In the genomic region with DNA sequence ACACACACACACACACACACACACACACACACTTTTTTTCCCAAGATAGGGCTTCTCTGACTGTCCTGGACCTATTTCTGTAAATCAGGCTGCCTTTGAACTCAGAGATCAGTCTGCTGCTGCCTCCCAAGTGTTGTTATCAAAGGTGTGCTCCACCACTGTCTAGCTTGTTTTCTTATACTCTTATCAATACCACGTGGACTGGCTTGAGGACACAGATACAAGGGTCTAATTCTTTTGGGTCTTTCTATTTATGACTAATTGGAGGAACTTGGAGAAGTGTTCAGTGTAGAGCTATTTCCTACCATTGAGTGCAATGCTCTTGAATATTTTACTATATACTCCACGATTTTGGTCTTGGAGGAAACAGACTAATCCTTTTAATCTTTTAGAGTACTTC, we compare ENCODE assay signal across 27 mouse cellular contexts.
"Had no signal": no experiment of that assay in that cellular context is flagged by ENCODE, and none has a peak within 500 bp of the region (broad histone marks: within the 10 kb centered on the region; RNA-seq: fewer than 3 reads in every experiment).

No protein-coding gene starts in this region.

- H3K27me3 ChIP-seq: heart, embryonic 13.5 days; heart, embryonic 15.5 days; hindbrain, embryonic 12.5 days; kidney, embryonic 15.5 days; limb, embryonic 13.5 days; limb, embryonic 15.5 days; liver, embryonic 13.5 days had no signal

- DNase-seq: gastrocnemius, adult 2 months; gastrocnemius, postnatal 10 days; gastrocnemius, postnatal 25 days; heart, adult 2 months; heart, postnatal 4 days; kidney, adult 11 months; kidney, adult 2 months; kidney, adult 9 months; kidney, postnatal 14 days; kidney, postnatal 36 days; layer of hippocampus, adult 9-11 months; layer of hippocampus, postnatal 36 days; left cerebral cortex, postnatal 4 days; liver, embryonic 13.5 days had no signal

- H3K36me3 ChIP-seq: heart, embryonic 13.5 days; heart, embryonic 15.5 days; hindbrain, embryonic 12.5 days; kidney, embryonic 15.5 days; limb, embryonic 13.5 days; limb, embryonic 15.5 days; liver, embryonic 13.5 days had no signal

- H3K9ac ChIP-seq: heart, embryonic 13.5 days; heart, embryonic 15.5 days; hindbrain, embryonic 12.5 days; hindbrain, embryonic 14.5 days; kidney, embryonic 15.5 days; limb, embryonic 13.5 days; limb, embryonic 15.5 days; liver, embryonic 13.5 days had no signal

- H3K27ac ChIP-seq: gastrocnemius, adult 2 months; heart, adult 2 months; heart, embryonic 13.5 days; heart, embryonic 15.5 days; hindbrain, embryonic 10.5 days; hindbrain, embryonic 12.5 days; hindbrain, embryonic 14.5 days; kidney, embryonic 15.5 days; kidney, postnatal 0 days; limb, embryonic 13.5 days; limb, embryonic 15.5 days; liver, embryonic 13.5 days had no signal

- H3K4me1 ChIP-seq: heart, embryonic 15.5 days; hindbrain, embryonic 12.5 days; kidney, embryonic 15.5 days; limb, embryonic 13.5 days; limb, embryonic 15.5 days had no signal

- H3K9me3 ChIP-seq: heart, embryonic 13.5 days; heart, embryonic 15.5 days; hindbrain, embryonic 10.5 days; hindbrain, embryonic 12.5 days; kidney, embryonic 15.5 days; limb, embryonic 13.5 days; limb, embryonic 15.5 days; liver, embryonic 13.5 days had no signal

- H3K4me2 ChIP-seq: heart, embryonic 11.5 days; heart, embryonic 13.5 days; heart, embryonic 15.5 days; hindbrain, embryonic 12.5 days; hindbrain, embryonic 14.5 days; kidney, embryonic 15.5 days; limb, embryonic 13.5 days; limb, embryonic 15.5 days; liver, embryonic 13.5 days had no signal

- H3K4me3 ChIP-seq: gastrocnemius, adult 2 months; heart, adult 2 months; heart, embryonic 13.5 days; heart, embryonic 15.5 days; hindbrain, embryonic 10.5 days; hindbrain, embryonic 12.5 days; kidney, embryonic 15.5 days; limb, embryonic 13.5 days; limb, embryonic 15.5 days; liver, embryonic 13.5 days had no signal

- ATAC-seq: hindbrain, embryonic 16.5 days; inflammation-experienced regulatory T-cells, adult 6 months; intestine, embryonic 16.5 days had no signal
